Mouse (Mus musculus) heart, embryonic 15.5 days (tissue): Measurements from ENCODE around the gene Frmd8. TPM values are rescaled to one million over a fixed set of nuclear protein-coding genes. Genes with fewer than 3 reads are reported as not detected.

ENCODE experiments used
- ATAC-seq: fragments of 200-750 bp; cut with Nextera tagmentation; replicated peaks from 2 replicates; pipeline ENCODE4 v1.8.0; 2017; ENCODE audit warnings: low read depth, moderate TSS enrichment; ENCODE audit not compliant: insufficient number of reproducible peaks, insufficient read depth, low FRiP score
- H3K27ac ChIP-seq: fragments of 300-500 bp; sonication (generic); 2 replicates; pipeline ENCODE4 v1.5.1; 2015; ENCODE audit warnings: mild to moderate bottlenecking, inconsistent platforms
- H3K27me3 ChIP-seq: fragments of 300-500 bp; sonication (generic); 2 replicates; pipeline ENCODE4 v1.6.1; 2015; ENCODE audit warnings: inconsistent platforms
- H3K36me3 ChIP-seq: fragments of 300-500 bp; sonication (generic); 2 replicates; pipeline ENCODE4 v1.6.1; 2015; ENCODE audit warnings: mild to moderate bottlenecking, inconsistent platforms
- H3K4me1 ChIP-seq: fragments of 300-500 bp; sonication (generic); replicated peaks from 2 replicates; pipeline ENCODE4 v1.6.1; 2015; ENCODE audit warnings: inconsistent platforms
- H3K4me2 ChIP-seq: fragments of 300-500 bp; sonication (generic); 2 replicates; pipeline ENCODE4 v1.6.1; 2015; ENCODE audit warnings: inconsistent platforms, mild to moderate bottlenecking, moderate library complexity
- H3K4me3 ChIP-seq: fragments of 300-500 bp; sonication (generic); 2 replicates; pipeline ENCODE4 v1.5.1; 2015; ENCODE audit warnings: mild to moderate bottlenecking, inconsistent platforms
- H3K9ac ChIP-seq: fragments of 300-500 bp; sonication (generic); 2 replicates; pipeline ENCODE4 v1.6.1; 2015; ENCODE audit warnings: mild to moderate bottlenecking, inconsistent platforms
- H3K9me3 ChIP-seq: fragments of 300-500 bp; sonication (generic); replicated peaks from 2 replicates; pipeline ENCODE4 v1.6.1; 2016; ENCODE audit warnings: inconsistent platforms
- WGBS: fragments of 180-500 bp; shearing (Covaris S2); methylation state at CpG from one replicate; pipeline ENCODE4 v1.1.7; 2015; ENCODE audit warnings: mixed read lengths; 5-methylcytosine and 5-hydroxymethylcytosine counted together
- polyA plus RNA-seq: library from polyadenylated mRNA; unstranded; fragments of >200 nt; fragmentation: Nextera tagmentation; extraction: Ambion mirVana; gene quantifications from 2 replicates; pipeline ENCODE4 v1.2.1, GENCODE M21; 2015

Frmd8 gene
- polyA plus RNA-seq, 1 experiment from 2014 or later: 25.1 TPM

- H3K27ac ChIP-seq: no peak overlapping the region
- peaks cover 23% of the 10 kb centered on the region for H3K4me1 ChIP-seq
- no peak overlapping the region for H3K4me2 ChIP-seq
- no peaks in the 10 kb centered on the region for H3K36me3 ChIP-seq
- H3K4me3 ChIP-seq: no peak overlapping the region
- H3K9ac ChIP-seq: no peak overlapping the region
- H3K27me3 ChIP-seq: no peaks in the 10 kb centered on the region
- WGBS: 88% methylated on average over 12 of the region's 12 CpGs
- ATAC-seq: no peak
- no peaks in the 10 kb centered on the region for H3K9me3 ChIP-seq
Measured at GRCm38 (mm10) chr19:5834260-5834925, 40.7 kb downstream of the Frmd8 start.

DNA sequence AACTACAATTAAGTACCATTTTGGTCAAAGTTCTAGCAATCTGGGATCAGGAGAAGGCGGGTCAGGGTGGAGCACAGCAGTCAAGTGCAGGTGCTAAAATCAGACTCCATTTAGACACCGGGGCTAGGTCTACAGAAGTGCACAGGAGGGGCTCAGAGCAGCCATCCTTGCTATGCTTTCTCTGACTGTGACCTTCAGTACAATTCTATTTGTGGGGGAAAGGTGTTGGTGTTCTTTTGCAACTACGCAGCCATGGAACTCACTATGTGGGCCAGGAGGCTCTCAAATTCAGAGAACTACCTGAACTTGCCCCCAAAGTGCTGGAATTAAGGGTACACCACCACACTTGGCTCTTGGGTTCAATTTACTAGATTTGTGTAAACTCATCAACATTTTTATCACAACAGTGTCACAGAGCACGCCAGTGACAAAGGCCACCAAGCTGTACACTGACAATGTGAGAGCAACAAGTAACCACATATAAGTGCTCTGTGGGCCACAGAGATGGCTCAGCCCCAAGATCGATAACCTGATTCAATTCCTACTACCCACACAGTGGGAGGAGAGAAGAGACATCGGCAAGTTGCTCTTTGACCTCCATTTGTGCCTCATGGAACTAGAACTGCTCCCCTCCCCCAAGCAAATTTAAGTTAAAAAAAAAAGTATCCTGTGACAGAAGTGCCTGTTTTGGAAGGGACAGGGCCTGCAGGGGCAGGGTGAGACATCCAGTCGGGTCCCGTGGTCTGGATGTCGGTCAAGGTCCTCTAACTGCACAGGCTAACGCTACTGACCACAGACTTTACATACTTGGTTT lies 41.6 kb downstream of the Frmd8 start:
- WGBS: 84% methylated on average over 10 of the region's 10 CpGs
- no peak overlapping the region for H3K9ac ChIP-seq
- no peak overlapping the region for H3K27ac ChIP-seq
- H3K36me3 ChIP-seq: no peaks in the 10 kb centered on the region
- H3K4me2 ChIP-seq: no peak overlapping the region
- no peak for ATAC-seq
- peaks cover 23% of the 10 kb centered on the region for H3K4me1 ChIP-seq
- H3K27me3 ChIP-seq: no peaks in the 10 kb centered on the region
- H3K9me3 ChIP-seq: no peaks in the 10 kb centered on the region
- no peak overlapping the region for H3K4me3 ChIP-seq

DNA sequence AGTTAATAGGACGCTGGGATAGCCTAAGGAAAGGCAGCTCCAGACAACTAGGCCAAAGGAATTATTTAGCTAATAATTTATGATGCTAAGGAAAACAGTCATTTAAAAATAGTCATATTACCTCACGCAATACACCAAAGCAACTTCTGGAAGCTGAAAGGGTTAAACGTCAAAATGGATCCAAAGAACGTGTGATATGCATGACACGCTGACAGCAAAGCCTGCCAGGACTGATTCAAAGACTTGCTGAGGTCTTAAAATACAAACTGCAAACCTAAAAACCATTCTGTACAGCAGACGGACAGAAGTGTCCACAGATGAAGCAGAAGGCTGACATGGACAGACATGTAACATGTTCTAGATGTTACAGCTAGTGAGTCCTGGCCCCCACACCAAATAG lies 42.7 kb downstream of the Frmd8 start:
- Histone ChIP-seq H3K27ac (peak overlapping the region; percentile 40; the same call in 1 of the 2 replicates), H3K4me1 (peaks cover 24% of the 10 kb centered on the region), H3K27me3 (no peaks in the 10 kb centered on the region), H3K9me3 (no peaks in the 10 kb centered on the region), H3K4me2 (no peak overlapping the region), H3K36me3 (no peaks in the 10 kb centered on the region), H3K4me3 (no peak overlapping the region), H3K9ac (no peak overlapping the region)
- WGBS: 46% methylated on average over 6 of the region's 6 CpGs
- no peak for ATAC-seq

DNA sequence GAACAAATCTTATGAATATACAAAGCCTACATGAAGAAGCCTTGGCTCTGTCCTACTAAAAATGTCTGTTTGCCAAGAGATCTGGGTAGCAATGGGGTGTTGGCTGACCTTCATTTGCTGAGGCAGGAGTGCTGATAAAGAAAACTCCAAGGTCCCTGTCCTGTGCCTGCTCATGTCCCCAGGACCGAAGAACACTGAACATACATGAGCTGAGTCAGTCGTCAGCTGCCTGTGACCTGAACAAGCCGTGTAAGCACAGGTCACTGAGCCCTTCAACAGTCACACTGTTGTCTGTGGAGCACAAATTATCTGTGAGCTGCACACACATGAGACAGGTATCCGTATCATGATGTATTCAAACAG lies 43.1 kb downstream of the Frmd8 start:
- peaks cover 26% of the 10 kb centered on the region for H3K4me1 ChIP-seq
- WGBS: 77% methylated on average over 4 of the region's 4 CpGs
- H3K27me3 ChIP-seq: no peaks in the 10 kb centered on the region
- H3K4me3 ChIP-seq: no peak overlapping the region
- no peaks in the 10 kb centered on the region for H3K9me3 ChIP-seq
- no peaks in the 10 kb centered on the region for H3K36me3 ChIP-seq
- H3K27ac ChIP-seq: peak overlapping the region; percentile 40; the same call in 1 of the 2 replicates
- H3K4me2 ChIP-seq: no peak overlapping the region
- H3K9ac ChIP-seq: no peak overlapping the region
- ATAC-seq: no peak

DNA sequence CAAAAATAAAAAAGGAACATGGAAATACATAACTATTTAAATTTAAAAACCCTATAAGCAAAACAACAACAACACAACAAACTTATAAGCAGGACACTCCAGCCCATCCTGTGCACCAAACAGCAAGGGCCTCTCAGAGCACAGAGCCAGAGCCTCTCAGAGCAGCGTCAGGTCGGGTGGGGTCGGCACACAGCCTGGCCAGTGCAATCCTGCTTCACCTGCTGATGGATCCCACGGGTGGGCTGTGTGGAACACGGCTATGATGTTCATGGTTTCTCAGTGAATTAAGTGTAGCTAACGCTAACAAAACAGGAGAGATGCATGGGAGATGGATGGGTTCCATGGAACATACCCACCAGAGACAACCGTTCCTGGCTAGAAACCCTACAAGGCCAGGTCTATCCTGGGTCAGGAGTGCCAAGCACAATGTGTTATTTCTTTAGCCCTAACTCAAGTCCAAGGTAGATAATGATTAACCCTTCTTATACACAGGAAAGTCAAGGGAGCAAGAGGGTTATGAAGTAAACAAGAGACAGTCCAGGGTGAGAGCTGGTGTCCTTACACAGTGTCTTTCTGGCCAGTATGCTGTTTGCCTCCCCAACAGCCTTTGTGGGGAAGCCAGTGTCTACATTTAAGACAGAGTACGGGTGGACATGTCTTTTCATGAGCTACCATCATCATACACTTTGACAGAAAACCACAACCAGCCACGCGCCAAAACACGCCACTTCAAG lies 43.7 kb downstream of the Frmd8 start:
- Histone ChIP-seq H3K4me3 (no peak overlapping the region), H3K4me2 (no peak overlapping the region), H3K27ac (no peak overlapping the region; the same call in 1 of the 2 replicates), H3K36me3 (no peaks in the 10 kb centered on the region), H3K4me1 (peaks cover 28% of the 10 kb centered on the region), H3K27me3 (no peaks in the 10 kb centered on the region), H3K9me3 (no peaks in the 10 kb centered on the region), H3K9ac (no peak overlapping the region)
- ATAC-seq: no peak
- WGBS: 82% methylated on average over 11 of the region's 11 CpGs

DNA sequence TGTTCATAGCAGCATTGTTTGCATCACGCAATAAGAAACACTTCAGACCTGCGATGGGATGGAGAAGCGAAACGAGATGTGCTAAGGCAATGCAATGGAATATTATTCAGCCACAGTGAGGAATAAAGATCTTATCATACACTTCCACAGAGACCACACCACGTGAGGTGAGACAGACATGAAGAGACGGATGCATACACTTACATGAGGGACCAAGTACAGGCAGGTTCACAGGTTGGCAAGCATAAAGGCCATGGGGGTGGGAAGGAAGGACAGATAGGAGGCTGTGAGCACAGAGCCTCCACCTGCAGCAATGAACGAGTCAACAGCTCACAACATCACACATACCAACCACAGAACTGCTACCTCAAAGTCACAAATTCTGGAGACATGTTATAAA lies 44.3 kb downstream of the Frmd8 start:
- Histone ChIP-seq H3K36me3 (no peaks in the 10 kb centered on the region), H3K4me2 (no peak overlapping the region), H3K4me3 (no peak overlapping the region), H3K27ac (no peak overlapping the region), H3K27me3 (no peaks in the 10 kb centered on the region), H3K9me3 (no peaks in the 10 kb centered on the region), H3K9ac (no peak overlapping the region), H3K4me1 (peaks cover 32% of the 10 kb centered on the region)
- WGBS: 89% methylated on average over 7 of the region's 7 CpGs
- no peak for ATAC-seq

- H3K9ac ChIP-seq: no peak overlapping the region
- peaks cover 36% of the 10 kb centered on the region for H3K4me1 ChIP-seq
- WGBS: 86% methylated on average over 19 of the region's 19 CpGs
- no peak overlapping the region for H3K27ac ChIP-seq
- no peak overlapping the region for H3K4me3 ChIP-seq
- no peaks in the 10 kb centered on the region for H3K36me3 ChIP-seq
- no peak for ATAC-seq
- no peaks in the 10 kb centered on the region for H3K27me3 ChIP-seq
- no peak overlapping the region for H3K4me2 ChIP-seq
- no peaks in the 10 kb centered on the region for H3K9me3 ChIP-seq
Measured at GRCm38 (mm10) chr19:5829958-5830615, 45.0 kb downstream of the Frmd8 start.

DNA sequence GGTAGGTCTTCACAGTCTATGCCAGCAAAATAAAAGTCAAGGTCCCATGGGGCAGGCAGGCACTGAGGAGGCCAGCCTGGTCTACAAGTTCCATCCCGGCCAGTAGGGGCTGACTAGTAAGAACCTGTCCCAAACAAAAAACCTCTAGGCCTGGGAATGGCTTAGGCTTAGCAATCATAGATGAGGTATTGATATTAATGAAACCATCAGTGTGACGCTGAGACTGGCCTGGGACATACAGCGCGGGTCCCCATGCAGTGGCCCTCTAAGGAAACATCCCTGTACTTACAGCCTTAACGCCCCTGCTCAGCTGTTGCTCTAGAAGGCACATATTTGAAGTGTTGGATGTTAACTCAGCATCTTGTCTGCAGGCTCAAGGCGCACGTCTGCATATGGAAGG lies 46.2 kb downstream of the Frmd8 start:
- peaks cover 48% of the 10 kb centered on the region for H3K4me1 ChIP-seq
- no peak overlapping the region for H3K27ac ChIP-seq
- ATAC-seq: no peak

DNA sequence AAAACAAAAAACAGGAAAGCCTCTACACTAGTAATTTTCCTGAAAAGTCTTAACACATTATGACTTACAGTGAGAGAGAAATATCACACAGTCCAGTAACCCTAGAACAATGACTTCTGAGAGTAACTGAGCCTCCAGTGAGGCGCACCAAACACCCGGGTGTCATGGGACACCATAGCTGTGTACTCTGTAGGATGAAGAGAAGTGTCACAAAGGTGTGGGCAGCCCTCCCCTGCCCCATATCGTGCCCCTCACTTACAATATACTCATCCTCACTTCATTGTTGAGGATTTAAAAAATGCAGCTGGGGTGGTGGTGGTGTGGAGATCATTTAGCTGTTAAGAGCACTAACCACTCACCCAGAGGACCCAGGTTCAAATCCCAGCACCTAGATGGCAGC lies 46.9 kb downstream of the Frmd8 start:
- ATAC-seq: no peak
- H3K27ac ChIP-seq: peak overlapping the region; percentile 91
- H3K4me2 ChIP-seq: no peak overlapping the region
- no peaks in the 10 kb centered on the region for H3K36me3 ChIP-seq
- H3K4me1 ChIP-seq: peaks cover 52% of the 10 kb centered on the region
- no peak overlapping the region for H3K4me3 ChIP-seq
- H3K9ac ChIP-seq: no peak overlapping the region
- no peaks in the 10 kb centered on the region for H3K9me3 ChIP-seq
- 84% methylated on average over 3 of the region's 3 CpGs for WGBS
- no peaks in the 10 kb centered on the region for H3K27me3 ChIP-seq

More for the DNA sequence above, 46.2 kb downstream of the Frmd8 start:
- Histone ChIP-seq H3K4me3 (no peak overlapping the region), H3K9me3 (no peaks in the 10 kb centered on the region), H3K9ac (no peak overlapping the region), H3K36me3 (no peaks in the 10 kb centered on the region), H3K27me3 (no peaks in the 10 kb centered on the region), H3K4me2 (no peak overlapping the region)
- 91% methylated on average over 7 of the region's 7 CpGs for WGBS

DNA sequence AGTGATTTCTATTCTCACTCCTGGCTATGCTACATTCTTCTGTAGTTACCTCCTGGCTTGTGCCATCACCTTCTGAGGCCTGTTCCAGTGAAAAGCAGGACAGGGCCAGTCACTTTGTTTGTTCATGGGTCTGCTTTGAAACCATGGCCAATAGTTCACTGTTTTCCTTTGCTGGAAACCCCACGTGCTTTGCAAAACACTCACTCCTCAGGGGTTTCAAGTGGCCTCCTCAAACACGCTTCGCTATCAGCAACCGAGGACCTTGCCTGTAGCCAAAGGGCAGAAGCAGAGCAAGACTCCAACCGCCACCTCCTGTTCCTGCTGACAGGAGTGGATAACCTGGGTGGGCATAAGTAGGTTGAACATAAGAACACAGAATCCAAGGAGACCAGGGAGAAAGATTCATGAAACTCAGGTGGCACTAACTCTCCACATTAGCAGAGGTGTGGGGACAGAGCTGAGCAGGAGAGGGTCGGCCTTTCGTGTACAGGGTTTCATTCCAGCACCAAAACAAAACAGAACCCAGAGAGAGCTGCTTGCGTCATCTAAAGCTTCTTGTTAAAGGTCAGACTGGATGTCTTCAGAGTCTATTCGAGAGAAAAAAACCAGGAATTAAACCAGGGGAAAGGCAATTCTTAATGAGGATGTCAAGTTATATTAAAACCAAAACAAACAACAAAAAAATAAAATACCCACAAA lies 47.5 kb downstream of the Frmd8 start:
- 37% methylated on average over 9 of the region's 9 CpGs for WGBS
- no peaks in the 10 kb centered on the region for H3K36me3 ChIP-seq
- H3K4me3 ChIP-seq: no peak overlapping the region
- H3K27ac ChIP-seq: peak overlapping the region; percentile 91
- H3K9me3 ChIP-seq: no peaks in the 10 kb centered on the region
- ATAC-seq: peak; percentile 59; the same call in 1 of the 2 replicates
- peak overlapping the region; percentile 25; the same call in 1 of the 2 replicates for H3K4me2 ChIP-seq
- peak overlapping the region; percentile 20; the same call in 1 of the 2 replicates for H3K9ac ChIP-seq
- peaks cover 55% of the 10 kb centered on the region for H3K4me1 ChIP-seq
- H3K27me3 ChIP-seq: no peaks in the 10 kb centered on the region
